Mouse (Mus musculus): ENCODE data around the gene Gm45337.
"Not testable (repeated sequence)": the region's sequence is repeated elsewhere in the genome, so short reads cannot be mapped to it uniquely, and the experiment has no call there.

Gene Gm45337

DNA sequence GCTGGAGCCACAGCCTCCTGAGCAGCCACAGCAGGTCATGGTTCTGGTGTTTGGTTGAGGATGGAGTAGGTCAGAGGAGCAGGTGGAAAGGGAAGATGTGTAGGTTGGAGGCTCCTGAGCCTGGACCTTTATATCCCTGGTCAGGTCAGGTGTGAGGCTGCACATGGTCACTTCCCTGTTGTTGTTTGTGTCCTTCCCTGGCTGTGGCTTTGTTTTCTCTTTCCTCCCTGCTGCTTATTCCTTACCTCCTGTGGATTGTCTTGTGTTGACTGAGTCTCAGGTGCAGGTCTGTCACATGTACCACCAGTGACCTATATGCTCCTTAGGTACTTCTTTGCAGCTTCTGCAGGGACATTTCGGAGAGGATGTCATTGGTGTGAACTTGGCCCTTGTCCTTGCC is at the start of gene Gm45337:
TSS of gene Gm45337 (minus strand) at position 101 of the 400 bp plus-strand sequence.
- no peak for ATAC-seq (ENCODE audit: low TSS enrichment)

GRCm38 (mm10) chr7:142190289-142190688 is 45.9 kb upstream of the Gm45337 start, which contains the start of gene Gm10153:
Gene Gm10153 (minus strand): TSS chr7:142190389.
- no peak for ATAC-seq (ENCODE audit: low TSS enrichment)

DNA sequence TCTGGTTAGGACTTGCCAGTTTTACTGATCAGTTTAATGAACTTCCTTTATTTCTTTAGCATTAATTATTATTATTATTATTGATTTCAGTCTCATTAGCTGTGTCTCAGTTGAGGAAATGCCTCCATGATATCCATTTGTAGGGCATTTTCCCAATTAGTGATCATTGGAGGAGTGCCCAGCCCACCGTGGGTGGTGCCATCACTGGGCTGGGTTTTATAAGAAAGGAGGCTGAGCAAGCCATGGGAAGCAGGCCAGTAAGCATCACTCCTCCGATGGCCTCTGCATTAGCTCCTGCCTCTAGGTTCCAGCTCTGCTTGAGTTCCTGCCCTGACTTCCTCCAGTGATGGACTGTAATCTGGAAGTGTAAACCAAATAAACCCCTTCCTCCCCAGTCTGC is 43.7 kb upstream of the Gm45337 start:
- no peak for ATAC-seq (ENCODE audit: low TSS enrichment)

GRCm38 (mm10) chr7:142181021-142181420 is 36.6 kb upstream of the Gm45337 start:
- ATAC-seq (ENCODE audit: low TSS enrichment) = no peak

DNA sequence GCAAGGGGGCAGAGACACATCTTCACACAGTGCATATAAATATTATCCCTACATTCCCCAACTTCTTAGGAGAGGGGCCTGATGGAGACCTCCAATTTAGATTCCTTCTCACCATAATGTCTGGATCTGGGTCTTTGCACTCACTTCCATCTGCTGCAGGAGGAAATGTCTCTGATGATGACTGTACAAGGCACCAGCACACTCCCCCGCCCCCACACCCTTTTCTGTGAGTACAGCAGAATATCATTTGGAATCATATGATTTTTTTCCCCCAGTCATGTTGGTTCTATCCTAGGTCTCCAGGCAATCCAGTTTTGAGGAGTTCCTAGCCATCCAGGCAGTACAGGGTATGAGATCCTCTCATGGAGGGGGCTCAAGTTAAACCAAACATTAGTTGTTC is 34.3 kb upstream of the Gm45337 start:
- peak; percentile 55; the same call in 1 of the 2 replicates for ATAC-seq (ENCODE audit: low TSS enrichment)

GRCm38 (mm10) chr7:142175905-142176304 is 31.5 kb upstream of the Gm45337 start, which contains the start of gene Krtap5-2:
Gene Krtap5-2 (minus strand): TSS chr7:142176005.
- ATAC-seq (ENCODE audit: low TSS enrichment) = not testable (repeated sequence)

DNA sequence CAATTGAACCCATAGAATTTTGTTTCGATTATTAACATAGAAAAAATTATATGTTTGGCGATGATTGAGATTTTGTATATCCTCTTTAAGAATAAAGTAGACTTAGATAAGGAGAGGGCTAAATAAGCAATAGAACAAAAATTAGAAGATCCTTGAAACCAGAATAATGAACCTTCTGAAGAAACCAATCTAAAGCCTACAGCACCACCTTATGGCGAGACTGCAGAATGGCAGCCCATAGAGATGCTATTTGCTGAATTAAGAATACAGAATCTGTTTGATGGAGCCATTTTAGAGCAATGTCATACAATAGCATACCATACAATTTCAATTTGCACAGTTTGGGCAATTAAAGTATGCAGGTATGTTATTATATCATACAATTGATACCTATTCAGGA is 25.4 kb upstream of the Gm45337 start:
- no peak for ATAC-seq (ENCODE audit: low TSS enrichment)

DNA sequence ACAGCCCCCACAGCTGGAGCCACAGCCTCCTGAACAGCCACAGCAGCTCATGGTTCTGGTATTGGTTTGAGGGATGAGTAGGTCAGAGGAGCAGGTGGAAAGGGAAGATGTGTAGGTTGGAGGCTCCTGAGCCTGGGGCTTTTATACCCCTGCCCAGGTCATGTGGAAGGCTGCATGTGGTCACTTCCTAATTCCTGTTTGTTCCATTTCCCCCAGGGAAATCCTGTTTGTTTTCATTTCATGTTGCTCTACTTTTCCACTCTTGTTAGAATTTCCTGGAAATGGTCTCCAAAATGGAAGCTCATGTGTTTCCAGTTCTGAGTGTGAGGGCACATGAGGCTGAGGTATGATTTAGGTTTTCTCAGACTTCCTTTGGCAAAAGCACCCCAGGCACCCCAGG is 21.2 kb upstream of the Gm45337 start, which contains the start of gene Gm4553:
TSS of gene Gm4553 (minus strand) at position 101 of the 400 bp plus-strand sequence.
- not testable (repeated sequence) for ATAC-seq (ENCODE audit: low TSS enrichment)

DNA sequence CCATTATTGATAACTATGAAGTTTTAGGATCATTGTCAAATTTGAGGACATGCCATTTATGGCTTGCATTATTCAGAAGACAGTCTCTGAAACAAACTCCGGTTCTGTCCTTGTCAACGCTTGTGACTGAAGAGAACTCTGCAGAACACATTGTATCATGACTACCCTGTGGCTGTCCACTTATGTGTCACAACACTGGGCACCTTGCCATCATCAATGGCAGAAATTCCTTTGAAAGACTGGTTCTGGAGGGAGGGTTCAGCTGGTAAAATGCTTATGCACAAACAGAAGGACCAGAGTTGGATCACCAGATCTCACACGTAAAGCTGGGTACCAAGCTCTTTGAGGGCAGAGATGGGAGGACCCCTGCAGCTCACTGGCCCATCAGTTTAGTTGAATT is 15.0 kb upstream of the Gm45337 start:
- ATAC-seq (ENCODE audit: low TSS enrichment) = no peak

DNA sequence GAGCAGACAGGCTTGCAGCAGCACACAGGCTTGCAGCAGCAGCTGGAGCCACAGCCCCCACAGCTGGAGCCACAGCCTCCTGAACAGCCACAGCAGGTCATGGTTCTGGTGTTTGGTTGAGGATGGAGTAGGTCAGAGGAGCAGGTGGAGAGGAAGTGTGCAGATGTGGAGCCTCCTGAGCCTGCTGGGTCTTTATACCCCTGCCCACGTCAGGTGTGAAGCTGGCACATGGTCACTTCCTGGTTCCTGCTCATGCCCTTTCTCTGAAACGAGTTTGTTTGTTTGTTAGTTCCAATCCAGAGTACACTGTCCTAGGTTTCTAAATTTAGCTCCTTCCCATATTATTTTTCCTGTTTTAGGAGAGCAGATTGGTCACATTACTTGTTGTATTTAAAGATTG is 12.6 kb upstream of the Gm45337 start, which contains the start of gene Gm29735:
TSS of gene Gm29735 (minus strand) at position 101 of the 400 bp plus-strand sequence.
- not testable (repeated sequence) for ATAC-seq (ENCODE audit: low TSS enrichment)

DNA sequence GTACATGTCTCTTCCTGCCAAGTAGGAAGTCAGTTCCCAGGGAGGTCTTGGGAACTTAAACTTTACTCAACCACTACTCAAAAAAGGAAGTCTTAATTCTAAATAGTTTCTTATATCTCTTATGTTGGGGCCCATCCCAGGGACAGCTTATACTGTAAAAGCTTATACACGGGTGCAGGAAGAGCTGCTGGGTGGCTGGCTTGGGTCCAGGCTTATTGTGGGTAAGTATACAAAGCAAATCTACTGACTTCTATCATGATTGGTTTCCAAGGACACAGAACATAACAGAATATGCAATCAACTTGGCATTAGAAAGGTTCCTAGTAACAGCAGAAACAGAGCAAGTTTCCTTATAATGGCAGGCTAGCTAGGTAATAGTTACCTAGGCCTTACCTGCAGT is 10.9 kb upstream of the Gm45337 start:
- no peak for ATAC-seq (ENCODE audit: low TSS enrichment)

GRCm38 (mm10) chr7:142152191-142152590 is 7.8 kb upstream of the Gm45337 start:
- ATAC-seq (ENCODE audit: low TSS enrichment) = no peak

- ATAC-seq (ENCODE audit: low TSS enrichment) = no peak
Observed at GRCm38 (mm10) chr7:142148633-142149032, 4.2 kb upstream of the Gm45337 start.

DNA sequence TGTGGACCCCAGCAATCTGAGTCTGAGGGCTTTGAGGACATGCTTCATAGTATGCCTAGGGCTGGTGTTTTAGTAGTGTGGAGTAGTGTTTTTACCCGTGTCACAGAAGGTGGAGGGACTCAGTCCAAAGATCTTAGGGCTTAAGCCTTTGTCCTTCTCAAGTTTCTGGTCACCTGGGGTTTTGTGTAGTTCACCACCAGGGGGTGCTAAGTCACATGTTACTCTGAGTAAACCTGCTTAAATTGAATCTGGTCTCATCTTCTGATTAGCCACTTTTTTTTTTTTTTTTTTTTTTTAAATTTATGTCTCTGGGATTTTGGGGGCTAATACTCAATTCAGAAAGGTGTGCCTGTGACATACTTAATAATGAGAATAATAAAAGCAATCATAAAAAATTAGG is 1.6 kb upstream of the Gm45337 start:
- peak; percentile 44; the same call in 1 of the 2 replicates for ATAC-seq (ENCODE audit: low TSS enrichment)

DNA sequence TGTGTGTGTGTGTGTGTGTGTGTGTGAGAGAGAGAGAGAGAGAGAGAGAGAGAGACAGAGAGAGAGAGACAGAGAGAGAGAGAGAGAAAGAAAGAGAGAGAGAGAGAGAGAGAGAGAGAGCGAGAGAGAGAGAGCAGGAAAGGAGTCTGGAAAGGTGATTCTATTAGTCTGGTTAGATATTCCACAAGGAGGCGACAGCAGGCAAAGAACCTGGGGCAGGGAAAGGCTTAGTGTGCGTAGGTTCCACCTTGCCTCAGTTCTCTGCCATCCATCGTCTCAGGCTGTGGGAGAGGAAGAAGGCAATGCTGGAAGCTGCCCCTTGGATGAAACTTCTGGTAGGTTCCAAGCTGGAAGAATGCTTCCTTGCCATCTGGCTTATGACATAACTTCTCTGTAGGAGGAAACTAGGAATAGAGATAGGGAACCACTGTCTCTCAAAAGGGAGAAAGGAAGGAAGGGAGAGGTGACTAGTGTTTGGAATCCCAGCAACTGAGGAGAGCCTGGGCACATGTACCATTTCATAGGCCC is 1.1 kb upstream of the Gm45337 start:
- ATAC-seq (ENCODE audit: low TSS enrichment) = peak; percentile 93

- ATAC-seq (ENCODE audit: low TSS enrichment) = not testable (repeated sequence)
Observed at GRCm38 (mm10) chr7:142143506-142144010, 849 bp downstream of the Gm45337 start.

- ATAC-seq (ENCODE audit: low TSS enrichment) = no peak
Observed at GRCm38 (mm10) chr7:142140696-142141095, 3.7 kb downstream of the Gm45337 start.

DNA sequence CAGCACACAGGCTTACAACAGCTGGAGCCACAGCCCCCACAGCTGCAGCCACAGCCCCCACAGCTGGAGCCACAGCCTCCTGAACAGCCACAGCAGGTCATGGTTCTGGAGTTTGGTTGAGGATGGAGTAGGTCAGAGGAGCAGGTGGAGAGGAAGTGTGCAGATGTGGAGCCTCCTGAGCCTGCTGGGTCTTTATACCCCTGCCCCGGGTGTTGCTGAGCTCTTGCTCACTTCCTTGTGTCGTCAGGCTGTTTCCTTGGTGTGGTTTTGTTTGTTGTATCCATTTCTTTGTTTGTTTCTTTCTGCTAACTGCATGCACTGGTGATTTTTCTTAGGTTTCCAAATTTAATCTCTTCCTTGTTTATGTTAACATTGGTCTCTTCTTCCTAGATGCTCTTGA is 8.5 kb downstream of the Gm45337 start, which contains the start of gene Gm39115:
TSS of gene Gm39115 (minus strand) at position 101 of the 400 bp plus-strand sequence.
- ATAC-seq (ENCODE audit: low TSS enrichment) = not testable (repeated sequence)

DNA sequence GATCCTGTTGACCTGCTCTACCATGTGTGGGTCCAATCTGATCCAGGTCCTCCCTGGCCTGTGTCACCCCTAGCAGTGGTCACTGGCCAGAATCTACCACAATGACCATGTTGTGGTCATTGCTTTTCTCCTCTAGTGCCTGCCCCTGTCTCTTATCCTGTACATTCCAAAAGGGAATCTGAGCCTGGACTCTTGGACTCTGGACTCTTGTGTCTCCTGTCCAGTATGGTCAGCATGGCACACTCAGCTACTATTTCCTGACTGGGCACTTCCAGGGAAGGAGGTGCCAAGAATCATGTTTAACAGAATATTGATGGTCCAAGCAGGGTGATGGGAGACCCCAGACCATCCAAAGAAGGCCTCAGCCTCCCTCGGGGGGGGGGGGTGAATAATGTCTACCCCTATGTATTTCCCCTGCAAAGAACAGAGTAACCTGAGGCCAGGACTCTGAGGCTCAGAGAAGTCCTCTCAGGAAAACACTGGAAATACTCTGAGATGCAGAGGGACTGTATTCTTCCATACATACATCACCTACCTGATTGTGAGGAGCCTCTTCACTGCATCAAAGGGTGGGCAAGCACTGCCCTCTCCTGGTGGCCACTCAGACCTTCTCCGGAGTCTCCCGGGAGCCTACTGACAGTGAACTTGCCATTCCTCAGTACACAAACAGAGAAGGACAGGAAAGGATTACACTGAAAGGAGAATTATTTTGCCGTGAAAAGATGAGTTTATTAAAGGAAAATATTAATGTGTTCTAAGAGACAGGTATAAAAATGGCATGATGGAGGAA is 10.0 kb downstream of the Gm45337 start:
- ATAC-seq (ENCODE audit: low TSS enrichment) = no peak

DNA sequence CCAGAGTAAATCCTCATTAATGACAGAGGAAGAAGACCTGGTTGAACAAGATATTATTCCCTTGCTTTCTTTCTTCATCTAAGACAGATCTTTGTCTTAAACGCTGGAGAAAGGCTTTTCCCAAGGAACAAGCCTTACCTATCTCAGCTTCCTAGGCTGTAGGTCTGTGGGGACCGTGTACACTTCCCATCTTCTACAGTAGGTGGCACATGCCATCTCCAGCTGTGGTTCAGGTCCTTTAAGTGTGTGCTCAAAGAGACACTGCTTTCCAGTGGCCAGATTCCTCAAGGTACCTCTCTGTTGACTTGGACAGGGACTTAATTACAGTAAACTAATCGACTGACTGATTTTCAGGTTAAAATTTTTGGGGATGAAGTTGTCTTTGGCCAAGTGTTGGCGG is 15.6 kb downstream of the Gm45337 start:
- ATAC-seq (ENCODE audit: low TSS enrichment) = no peak

GRCm38 (mm10) chr7:142120629-142121028 is 23.8 kb downstream of the Gm45337 start, which contains the start of gene Gm45618:
Gene Gm45618 (minus strand): TSS chr7:142120729.
- not testable (repeated sequence) for ATAC-seq (ENCODE audit: low TSS enrichment)

DNA sequence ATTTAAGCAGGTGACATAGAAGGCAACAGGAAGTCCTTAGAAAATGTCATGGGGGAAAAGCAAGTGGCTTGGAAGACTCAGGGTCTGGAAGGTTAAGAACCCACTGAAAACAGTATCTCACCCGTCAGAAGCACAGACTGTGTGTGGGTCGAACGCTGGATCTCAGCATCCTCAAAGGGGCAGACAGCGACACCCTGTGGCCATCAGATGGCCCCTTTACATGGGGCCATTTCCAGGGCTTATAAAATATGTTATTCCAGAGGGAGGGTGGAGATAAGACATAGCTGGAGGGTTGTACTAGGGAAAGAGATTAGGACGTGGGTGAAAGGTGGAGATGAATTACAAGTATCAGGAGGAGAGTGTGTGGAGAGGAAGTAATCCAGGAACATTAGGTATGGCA is 24.8 kb downstream of the Gm45337 start:
- peak; percentile 55; the same call in 1 of the 2 replicates for ATAC-seq (ENCODE audit: low TSS enrichment)

DNA sequence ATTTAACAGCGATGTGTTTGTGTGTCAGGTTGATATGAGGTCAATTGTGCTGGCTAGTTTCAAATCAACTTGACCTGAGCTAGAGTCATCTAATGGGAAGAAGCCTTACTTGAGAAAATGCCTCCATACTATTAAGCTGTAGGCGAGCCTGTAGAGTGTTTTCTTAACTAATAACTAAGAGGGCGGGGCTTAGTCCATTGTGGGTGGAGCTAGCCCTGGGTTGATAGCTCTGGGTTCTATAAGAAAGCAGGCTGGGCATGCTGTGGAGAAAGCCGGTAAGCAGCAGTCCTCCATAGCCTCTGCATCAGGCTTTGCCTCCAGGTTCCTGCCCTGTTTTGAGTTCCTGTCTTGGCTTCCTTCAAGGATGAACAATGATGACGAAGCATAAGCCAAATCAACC is 39.7 kb downstream of the Gm45337 start:
- ATAC-seq (ENCODE audit: low TSS enrichment) = no peak
